Mouse (Mus musculus) MEL (cell line): ENCODE results near the gene Krt13.

Experiments used
- BHLHE40 ChIP-seq: IDR thresholded peaks from 2 replicates; pipeline ENCODE4 v1.6.1; 2012; ENCODE audit warnings: low read depth, mild to moderate bottlenecking, inconsistent platforms, low read length, improper control_type of control experiment, borderline replicate concordance
- CHD2 ChIP-seq: IDR thresholded peaks from 2 replicates; pipeline ENCODE4 v1.6.1; 2011; ENCODE audit warnings: low read length, improper control_type of control experiment
- CTCF ChIP-seq, 3 experiments: IDR thresholded peaks in 2 of 3; conservative IDR thresholded peaks in 1 of 3; 2 replicates each; pipeline ENCODE4 v1.5.1; 2011 to 2012; ENCODE audit warnings: low read length in 3 of 3, low read depth in 2 of 3, mild to moderate bottlenecking in 2 of 3, improper control_type of control experiment in 1 of 3, inconsistent platforms in 1 of 3, mixed read lengths in 1 of 3, moderate library complexity in 1 of 3; ENCODE audit not compliant: control insufficient read depth in 1 of 3, insufficient read depth in 1 of 3, poor library complexity in 1 of 3, severe bottlenecking in 1 of 3
- EP300 ChIP-seq, 2 experiments: IDR thresholded peaks; 2 replicates each; pipeline ENCODE4 v1.6.1; 2011; ENCODE audit warnings: improper control_type of control experiment in 2 of 2, low read length in 2 of 2, low read depth in 1 of 2, mild to moderate bottlenecking in 1 of 2
- HCFC1 ChIP-seq: IDR thresholded peaks from 2 replicates; pipeline ENCODE4 v1.6.1; 2012; ENCODE audit warnings: low read depth, mild to moderate bottlenecking, inconsistent platforms, low read length, improper control_type of control experiment, moderate library complexity
- NRF1 ChIP-seq: IDR thresholded peaks from 2 replicates; pipeline ENCODE4 v1.6.1; 2014; ENCODE audit warnings: low read depth, mild to moderate bottlenecking, inconsistent platforms, low read length, improper control_type of control experiment, moderate library complexity; ENCODE audit not compliant: poor library complexity, insufficient read depth, severe bottlenecking
- POLR2A ChIP-seq, 2 experiments: IDR thresholded peaks; 2 replicates each; pipeline ENCODE4 v1.6.1; 2011 to 2012; ENCODE audit warnings: low read length in 2 of 2, mild to moderate bottlenecking in 2 of 2, control low read depth in 1 of 2, improper control_type of control experiment in 1 of 2, low read depth in 1 of 2, moderate library complexity in 1 of 2; ENCODE audit not compliant: control insufficient read depth in 1 of 2, insufficient read depth in 1 of 2, poor library complexity in 1 of 2
- TCF12 ChIP-seq: IDR thresholded peaks from 2 replicates; pipeline ENCODE4 v1.6.1; 2014; ENCODE audit warnings: low read depth, mild to moderate bottlenecking, inconsistent platforms, low read length, improper control_type of control experiment, moderate library complexity
- ZC3H11A ChIP-seq: IDR thresholded peaks from 2 replicates; pipeline ENCODE4 v1.6.1; 2012; ENCODE audit warnings: low read depth, mild to moderate bottlenecking, inconsistent platforms, low read length, improper control_type of control experiment
- ZNF384 ChIP-seq: IDR thresholded peaks from 2 replicates; pipeline ENCODE4 v1.6.1; 2012; ENCODE audit warnings: low read depth, mild to moderate bottlenecking, inconsistent platforms, low read length, improper control_type of control experiment

DNA sequence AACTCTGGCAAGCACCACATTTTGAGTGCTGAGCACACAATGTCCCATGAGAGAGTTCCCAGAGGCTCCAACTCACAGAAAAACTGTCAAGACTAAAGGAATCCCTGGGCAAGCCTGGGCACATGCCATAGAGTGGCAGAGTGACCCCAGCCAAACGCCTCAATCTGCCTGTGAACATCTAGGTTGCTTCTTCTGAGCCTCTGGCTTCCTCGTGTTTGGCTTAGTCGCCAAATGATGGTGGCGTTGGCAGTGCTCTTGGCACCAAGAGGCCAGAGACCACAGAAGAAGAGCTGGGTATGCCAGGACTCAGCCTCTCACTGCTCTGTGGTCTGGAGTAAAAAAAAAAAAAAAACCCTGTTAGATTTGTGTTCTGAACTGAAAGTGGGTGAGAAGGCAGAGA is 21.0 kb downstream of the Krt13 start:
- TF ChIP-seq BHLHE40 = no peak
- TF ChIP-seq EP300 (IDR thresholded peaks at IDR 0.05; ENCODE audit: low read depth in 1 of 2, low read length in 2 of 2) = no peak
- TF ChIP-seq POLR2A (IDR thresholded peaks at IDR 0.05; ENCODE audit: control insufficient read depth in 1 of 2, insufficient read depth in 1 of 2, low read depth in 1 of 2, low read length in 2 of 2, poor library complexity in 1 of 2) = no peak
- TF ChIP-seq TCF12 = no peak
- no peak for TF ChIP-seq CTCF (IDR thresholded peaks at IDR 0.05 in 2 of 3, conservative IDR thresholded peaks at IDR 0.05 in 1 of 3; ENCODE audit: control insufficient read depth in 1 of 3, insufficient read depth in 1 of 3, low read depth in 2 of 3, low read length in 3 of 3, poor library complexity in 1 of 3, severe bottlenecking in 1 of 3)
- no peak for TF ChIP-seq ZNF384
- no peak for TF ChIP-seq NRF1
- no peak for TF ChIP-seq HCFC1
- no peak for TF ChIP-seq CHD2
- no peak for TF ChIP-seq ZC3H11A
